Mouse (Mus musculus): ENCODE data around the gene Drap1.

GRCm38 (mm10) chr19:5463212-5463611 lies 38.4 kb upstream of the Drap1 start:
- no peak for TF ChIP-seq CTCF (IDR thresholded peaks at IDR 0.05; ENCODE audit: low read depth, low read length)
- TF ChIP-seq POLR2A (IDR thresholded peaks at IDR 0.05; ENCODE audit: insufficient read depth, low read length): no peak
- no peak for TF ChIP-seq EP300 (IDR thresholded peaks at IDR 0.05; ENCODE audit: insufficient read depth, low read depth, low read length)
